Mouse (Mus musculus): ENCODE data around the gene Apba1.

- no peak for TF ChIP-seq CTCF (conservative IDR thresholded peaks at IDR 0.05; ENCODE audit: insufficient read depth, insufficient read length, low read depth, low read length)
- no peak for TF ChIP-seq POLR2A (IDR thresholded peaks at IDR 0.05; ENCODE audit: low read depth, low read length)
Observed at GRCm38 (mm10) chr19:23925541-23925940, 166.9 kb downstream of the Apba1 start.

Data from kidney, adult 2 months (tissue).